Mouse (Mus musculus): ENCODE results near the gene Fam110c. TPM values are rescaled to one million over a fixed set of nuclear protein-coding genes. Genes with fewer than 3 reads are reported as not detected.

Gene Fam110c
- polyA plus RNA-seq, 1 experiment from 2014 or later, result 3.4 TPM

DNA sequence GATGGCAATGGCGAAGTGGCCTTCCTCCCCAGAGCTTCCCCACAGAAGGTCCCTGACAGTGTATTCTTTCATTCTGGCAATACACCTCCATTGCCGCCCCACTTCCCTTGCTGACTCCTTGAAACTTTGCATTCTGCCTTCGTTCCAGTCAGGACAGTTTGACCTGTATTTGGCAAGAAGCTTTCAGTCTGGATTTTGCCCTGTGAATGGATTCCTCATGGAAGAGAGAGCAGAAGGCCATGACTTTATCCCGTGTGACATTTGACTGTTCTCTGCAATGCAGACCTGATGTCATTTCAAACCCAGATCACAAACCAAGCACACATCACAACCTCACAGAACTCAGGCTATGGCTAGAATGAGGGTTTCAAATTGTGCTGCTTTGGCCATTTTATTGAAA is 55.9 kb downstream of the Fam110c start:
- 65% methylated on average over 4 of the region's 4 CpGs for WGBS (ENCODE audit: insufficient replicate concordance)
- Histone ChIP-seq H3K27me3 (ENCODE audit: control insufficient read depth, insufficient read depth, low read depth, low read length) (no peaks in the 10 kb centered on the region), H3K9me3 (replicated peaks; ENCODE audit: control insufficient read depth, low read length) (no peaks in the 10 kb centered on the region), H3K4me3 (ENCODE audit: low read depth, low read length) (no peak overlapping the region), H3K4me2 (ENCODE audit: low read depth, low read length) (no peak overlapping the region), H3K36me3 (ENCODE audit: control insufficient read depth, insufficient read depth) (no peaks in the 10 kb centered on the region), H3K4me1 (ENCODE audit: control insufficient read depth, low read depth, low read length) (no peaks in the 10 kb centered on the region), H3K27ac (ENCODE audit: low read length) (no peak overlapping the region), H3K9ac (ENCODE audit: low read depth, low read length) (no peak overlapping the region)
- ATAC-seq (ENCODE audit: low read depth), result no peak

Other genes with a start within 250 kb of the Fam110c start
- not detected in 2 replicates for gene Alkal2, start 189.5 kb upstream of the Fam110c start, polyA plus RNA-seq (2015; fragmentation: Nextera tagmentation; extraction: Ambion mirVana)
- gene Acp1, start 162.3 kb upstream of the Fam110c start, polyA plus RNA-seq (2015; fragmentation: Nextera tagmentation; extraction: Ambion mirVana), result 235 and 271 TPM in 2 replicates
- gene Sh3yl1, start 162.2 kb upstream of the Fam110c start, polyA plus RNA-seq (2015; fragmentation: Nextera tagmentation; extraction: Ambion mirVana), result 39.7 and 41.2 TPM in 2 replicates
- gene Gm6993, start 166.9 kb downstream of the Fam110c start, polyA plus RNA-seq (2015; fragmentation: Nextera tagmentation; extraction: Ambion mirVana), result not detected in 2 replicates
- 4.3 and 6.0 TPM in 2 replicates for gene Lamb1, start 191.4 kb downstream of the Fam110c start, polyA plus RNA-seq (2015; fragmentation: Nextera tagmentation; extraction: Ambion mirVana)

Measured in liver, embryonic 16.5 days (tissue).